Mouse (Mus musculus): ENCODE data around the gene Ugt1a5. TPM values are rescaled to one million over a fixed set of nuclear protein-coding genes. Genes with fewer than 3 reads are reported as not detected.

The Ugt1a5 gene
- total and polyA plus RNA-seq, 3 experiments = not detected

DNA sequence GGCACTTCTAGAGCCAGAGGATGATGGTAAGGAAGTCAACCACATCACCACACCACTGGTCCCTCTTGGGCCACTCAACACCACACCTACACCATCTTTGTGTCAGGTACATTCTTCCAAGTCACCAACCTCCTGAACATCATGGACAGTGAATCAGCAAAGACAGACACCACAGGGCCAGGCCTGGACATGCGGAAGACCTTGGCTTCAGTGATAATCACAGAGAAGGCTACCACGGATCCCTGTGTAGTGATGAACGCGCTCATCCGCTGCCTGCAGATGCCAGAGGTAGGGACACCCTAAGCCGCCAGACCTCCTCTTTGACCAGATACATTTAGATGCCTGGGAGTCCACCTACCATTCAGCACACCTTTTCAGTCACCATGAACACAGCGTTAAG lies 62.3 kb downstream of the Ugt1a5 start:
- no peaks in the 10 kb centered on the region for H3K79me2 ChIP-seq (ENCODE audit: control insufficient read depth, insufficient read depth, low read length, poor library complexity)
- no peak for TF ChIP-seq E2F4 (IDR thresholded peaks at IDR 0.05; ENCODE audit: borderline replicate concordance, low read depth, low read length)
- 0 out of 2 replicates have a peak, but pooled peaks have one; percentile 2 for TF ChIP-seq TAL1 (IDR thresholded peaks at IDR 0.05; ENCODE audit: low read length)
- no peaks in the 10 kb centered on the region for H3K36me3 ChIP-seq (ENCODE audit: control insufficient read depth in 1 of 2, insufficient read depth in 2 of 2, low read length in 2 of 2)
- H3K4me3 ChIP-seq (ENCODE audit: control insufficient read depth in 1 of 2, insufficient read depth in 1 of 2, low read depth in 2 of 2, low read length in 2 of 2) = no peak overlapping the region
- no peaks in the 10 kb centered on the region for H3K4me1 ChIP-seq (ENCODE audit: control insufficient read depth in 1 of 2, insufficient read depth in 2 of 2, low read length in 2 of 2)
- H3K9me3 ChIP-seq (replicated peaks; ENCODE audit: insufficient read depth, low read length) = no peaks in the 10 kb centered on the region
- no peaks in the 10 kb centered on the region for H3K27me3 ChIP-seq (ENCODE audit: control insufficient read depth in 1 of 2, insufficient read depth in 2 of 2, low read length in 2 of 2)
- H3K27ac ChIP-seq (ENCODE audit: control insufficient read depth, low read depth, low read length) = no peak overlapping the region
- no peak overlapping the region for H3K9ac ChIP-seq (ENCODE audit: control insufficient read depth, low read depth, low read length, poor library complexity, severe bottlenecking)
- DNase-seq (ENCODE audit: low read depth, low spot score) = no peak

DNA sequence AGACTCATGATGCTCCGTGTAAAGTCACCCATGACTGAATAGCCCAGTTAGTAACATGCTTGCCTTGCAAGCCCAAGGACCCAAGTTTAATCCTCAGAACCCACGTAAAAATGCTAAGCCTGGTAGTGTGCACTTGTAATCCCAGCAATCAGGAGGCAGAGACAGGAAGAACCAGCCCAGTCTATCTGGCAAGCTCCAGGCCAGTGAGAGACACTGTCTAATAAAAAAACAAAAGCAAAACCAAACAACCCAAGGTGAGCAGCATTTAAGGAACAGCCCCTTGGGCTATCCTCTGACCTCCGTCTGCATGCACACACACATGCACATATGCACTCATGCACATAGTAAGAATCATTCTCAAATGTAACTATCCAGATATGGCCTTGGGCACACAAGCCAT lies 63.8 kb downstream of the Ugt1a5 start:
- Histone ChIP-seq H3K4me3 (ENCODE audit: control insufficient read depth in 1 of 2, insufficient read depth in 1 of 2, low read depth in 2 of 2, low read length in 2 of 2) (no peak overlapping the region), H3K27me3 (ENCODE audit: control insufficient read depth in 1 of 2, insufficient read depth in 2 of 2, low read length in 2 of 2) (no peaks in the 10 kb centered on the region), H3K9me3 (replicated peaks; ENCODE audit: insufficient read depth, low read length) (no peaks in the 10 kb centered on the region), H3K9ac (ENCODE audit: control insufficient read depth, low read depth, low read length, poor library complexity, severe bottlenecking) (no peak overlapping the region), H3K4me1 (ENCODE audit: control insufficient read depth in 1 of 2, insufficient read depth in 2 of 2, low read length in 2 of 2) (no peaks in the 10 kb centered on the region), H3K27ac (ENCODE audit: control insufficient read depth, low read depth, low read length) (no peak overlapping the region), H3K36me3 (ENCODE audit: control insufficient read depth in 1 of 2, insufficient read depth in 2 of 2, low read length in 2 of 2) (no peaks in the 10 kb centered on the region), H3K79me2 (ENCODE audit: control insufficient read depth, insufficient read depth, low read length, poor library complexity) (no peaks in the 10 kb centered on the region)
- TF ChIP-seq SIN3A (IDR thresholded peaks at IDR 0.05; ENCODE audit: low read length) (no peak), TAL1 (IDR thresholded peaks at IDR 0.05; ENCODE audit: low read length) (0 out of 2 replicates have a peak, but pooled peaks have one; percentile 1)
- DNase-seq (ENCODE audit: low read depth, low spot score) = no peak

GRCm38 (mm10) chr1:88229986-88230385 lies 64.2 kb downstream of the Ugt1a5 start:
- no peaks in the 10 kb centered on the region for H3K4me1 ChIP-seq (ENCODE audit: control insufficient read depth in 1 of 2, insufficient read depth in 2 of 2, low read length in 2 of 2)
- no peaks in the 10 kb centered on the region for H3K27me3 ChIP-seq (ENCODE audit: control insufficient read depth in 1 of 2, insufficient read depth in 2 of 2, low read length in 2 of 2)
- H3K4me3 ChIP-seq (ENCODE audit: control insufficient read depth in 1 of 2, insufficient read depth in 1 of 2, low read depth in 2 of 2, low read length in 2 of 2) = no peak overlapping the region
- no peaks in the 10 kb centered on the region for H3K79me2 ChIP-seq (ENCODE audit: control insufficient read depth, insufficient read depth, low read length, poor library complexity)
- H3K36me3 ChIP-seq (ENCODE audit: control insufficient read depth in 1 of 2, insufficient read depth in 2 of 2, low read length in 2 of 2) = no peaks in the 10 kb centered on the region
- H3K9ac ChIP-seq (ENCODE audit: control insufficient read depth, low read depth, low read length, poor library complexity, severe bottlenecking) = no peak overlapping the region
- H3K27ac ChIP-seq (ENCODE audit: control insufficient read depth, low read depth, low read length) = no peak overlapping the region
- H3K9me3 ChIP-seq (replicated peaks; ENCODE audit: insufficient read depth, low read length) = no peaks in the 10 kb centered on the region
- TF ChIP-seq TAL1 (IDR thresholded peaks at IDR 0.05; ENCODE audit: low read length) = 0 out of 2 replicates have a peak, but pooled peaks have one; percentile 1
- TF ChIP-seq ELF1 (IDR thresholded peaks at IDR 0.05; ENCODE audit: low read depth, low read length) = no peak
- no peak for DNase-seq (ENCODE audit: low read depth, low spot score)

- Histone ChIP-seq H3K4me3 (ENCODE audit: control insufficient read depth in 1 of 2, insufficient read depth in 1 of 2, low read depth in 2 of 2, low read length in 2 of 2) (no peak overlapping the region), H3K79me2 (ENCODE audit: control insufficient read depth, insufficient read depth, low read length, poor library complexity) (no peaks in the 10 kb centered on the region), H3K36me3 (ENCODE audit: control insufficient read depth in 1 of 2, insufficient read depth in 2 of 2, low read length in 2 of 2) (no peaks in the 10 kb centered on the region), H3K4me1 (ENCODE audit: control insufficient read depth in 1 of 2, insufficient read depth in 2 of 2, low read length in 2 of 2) (no peaks in the 10 kb centered on the region), H3K27me3 (ENCODE audit: control insufficient read depth in 1 of 2, insufficient read depth in 2 of 2, low read length in 2 of 2) (no peaks in the 10 kb centered on the region), H3K9ac (ENCODE audit: control insufficient read depth, low read depth, low read length, poor library complexity, severe bottlenecking) (no peak overlapping the region), H3K27ac (ENCODE audit: control insufficient read depth, low read depth, low read length) (no peak overlapping the region), H3K9me3 (replicated peaks; ENCODE audit: insufficient read depth, low read length) (no peaks in the 10 kb centered on the region)
- no peak for DNase-seq (ENCODE audit: low read depth, low spot score)
- no peak for TF ChIP-seq KAT2A (conservative IDR thresholded peaks at IDR 0.05; ENCODE audit: low read depth, low read length)
These were observed 64.6 kb downstream of the Ugt1a5 start for GRCm38 (mm10) chr1:88230421-88230820.
